Mouse (Mus musculus) layer of hippocampus, adult 18-20 months (tissue): ENCODE measurements around the gene Rab4b. TPM values are rescaled to one million over a fixed set of nuclear protein-coding genes. Genes with fewer than 3 reads are reported as not detected.

Experiments
- microRNA-seq, 2 experiments: library from miRNA; unstranded; fragments of <30 nt; microRNA quantifications; one replicate each; pipeline ENCODE4 v1.2.0; 2021
- total RNA-seq, 2 experiments: library from RNA; stranded (reverse); gene quantifications; 2 replicates each; pipeline ENCODE4 v1.2.3; 2021

Rab4b gene
- total RNA-seq, 2 experiments from 2014 or later = 88.4 to 94.7 TPM

Small RNA genes within 50 kb of the gene (microRNA-seq; reads per million reads assigned to microRNA genes)
- gene Mir1191 (0 reads per million in 2 experiments), gene Mir3101 (0.20 to 0.25 reads per million in 2 experiments)

Other genes with a start within 250 kb of the Rab4b start
- not detected for gene Cyp2a22, start 239.5 kb downstream of the Rab4b start, total RNA-seq
- gene Cyp2a12, start 149.8 kb downstream of the Rab4b start, total RNA-seq = not detected
- gene Cyp2f2, start 59.0 kb downstream of the Rab4b start, total RNA-seq = not detected
- not detected for gene Cyp2t4, start 25.2 kb downstream of the Rab4b start, total RNA-seq
- gene Egln2, start 12.1 kb downstream of the Rab4b start, total RNA-seq = 100 to 1,000 TPM; 106 to 110 TPM
- not detected for gene Gm21983, start 2.2 kb upstream of the Rab4b start, total RNA-seq
- 1 to 10 TPM in 1 of 2 experiments, under 1 TPM in 1; 0.62 to 2.0 TPM for gene Mia, start 2.3 kb upstream of the Rab4b start, total RNA-seq
- 10 to 100 TPM; 20.6 to 23.8 TPM for gene BC024978, start 16.9 kb upstream of the Rab4b start, total RNA-seq
- 10 to 100 TPM; 90.9 to 95.3 TPM for gene Snrpa, start 17.4 kb upstream of the Rab4b start, total RNA-seq
- gene Itpkc, start 49.8 kb upstream of the Rab4b start, total RNA-seq = 10 to 100 TPM; 10.6 TPM
- 10 to 100 TPM; 32.7 to 40.7 TPM for gene Coq8b, start 54.1 kb upstream of the Rab4b start, total RNA-seq
- 100 to 1,000 TPM; 141 to 149 TPM for gene Numbl, start 79.5 kb upstream of the Rab4b start, total RNA-seq
- gene Ltbp4, start 158.8 kb upstream of the Rab4b start, total RNA-seq = 10 to 100 TPM; 43.9 to 47.5 TPM
- 10 to 100 TPM; 25.8 to 28.2 TPM for gene Shkbp1, start 177.1 kb upstream of the Rab4b start, total RNA-seq
- not detected for gene Gm20479, start 178.5 kb upstream of the Rab4b start, total RNA-seq